Mouse (Mus musculus): ENCODE results near the gene Aym1.
"Not testable (repeated sequence)": the region's sequence is repeated elsewhere in the genome, so short reads cannot be mapped to it uniquely, and the experiment has no call there.

The Aym1 gene

DNA sequence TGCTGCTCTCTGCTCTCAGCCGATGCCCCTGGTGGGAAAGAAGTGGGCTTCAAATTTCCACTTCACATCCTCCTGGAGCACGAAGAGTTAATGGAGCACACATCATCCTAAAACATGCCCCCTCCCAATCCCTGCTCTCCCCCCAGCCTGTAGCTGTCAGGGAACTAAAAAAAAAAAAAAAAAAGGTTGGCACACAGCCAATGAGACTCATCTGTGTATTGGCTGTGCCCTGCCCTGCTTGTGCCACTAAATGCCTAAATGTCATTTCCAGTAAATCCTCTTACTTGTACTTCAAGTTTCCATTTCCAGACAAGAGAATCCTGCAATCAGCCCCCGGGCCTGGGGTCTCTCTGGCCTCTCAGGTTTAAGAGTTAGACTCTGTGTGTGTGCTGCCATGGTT is 562 bp downstream of the Aym1 start:
- no peak for DNase-seq

DNA sequence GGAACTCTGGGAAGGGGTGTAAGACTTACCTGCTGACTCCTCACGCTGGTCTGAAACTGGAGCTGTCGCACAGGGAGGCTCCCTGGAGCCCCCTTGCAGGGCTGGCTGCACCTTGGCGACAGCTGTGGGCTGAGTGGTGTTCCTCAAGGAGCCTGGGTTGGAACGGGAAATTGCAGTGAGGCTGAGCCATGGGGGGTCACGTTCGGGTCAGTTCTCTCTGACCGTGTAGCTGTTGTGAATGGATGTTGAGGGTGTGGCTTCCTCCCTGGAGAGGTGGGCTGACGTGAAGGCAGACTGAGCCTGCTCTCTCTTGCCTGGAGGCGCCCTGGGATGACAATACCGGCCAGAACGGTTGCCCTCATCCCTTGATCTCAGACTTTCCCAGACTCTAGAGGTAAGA is 1.7 kb downstream of the Aym1 start:
- DNase-seq, result peak; percentile 48 to 54

DNA sequence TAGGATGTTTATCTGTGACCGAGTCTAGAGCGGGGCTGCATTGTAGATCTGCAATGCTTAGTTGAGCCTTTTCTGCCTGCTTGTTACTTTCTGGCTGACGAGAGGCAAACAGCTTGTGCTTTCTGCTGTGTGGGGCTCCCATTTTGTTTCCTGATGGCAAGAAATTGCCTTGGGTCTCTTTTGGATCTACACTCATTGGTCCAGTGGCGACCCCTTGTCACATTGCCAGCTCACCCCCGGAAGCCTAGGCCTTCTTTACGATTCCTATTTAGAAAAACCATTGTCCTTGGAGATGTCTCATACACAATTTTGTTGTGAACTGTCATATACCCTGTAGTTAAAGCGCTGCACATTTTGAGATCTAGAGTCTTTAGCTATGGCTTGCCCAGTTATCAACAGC is 4.2 kb downstream of the Aym1 start:
- no peak for DNase-seq

DNA sequence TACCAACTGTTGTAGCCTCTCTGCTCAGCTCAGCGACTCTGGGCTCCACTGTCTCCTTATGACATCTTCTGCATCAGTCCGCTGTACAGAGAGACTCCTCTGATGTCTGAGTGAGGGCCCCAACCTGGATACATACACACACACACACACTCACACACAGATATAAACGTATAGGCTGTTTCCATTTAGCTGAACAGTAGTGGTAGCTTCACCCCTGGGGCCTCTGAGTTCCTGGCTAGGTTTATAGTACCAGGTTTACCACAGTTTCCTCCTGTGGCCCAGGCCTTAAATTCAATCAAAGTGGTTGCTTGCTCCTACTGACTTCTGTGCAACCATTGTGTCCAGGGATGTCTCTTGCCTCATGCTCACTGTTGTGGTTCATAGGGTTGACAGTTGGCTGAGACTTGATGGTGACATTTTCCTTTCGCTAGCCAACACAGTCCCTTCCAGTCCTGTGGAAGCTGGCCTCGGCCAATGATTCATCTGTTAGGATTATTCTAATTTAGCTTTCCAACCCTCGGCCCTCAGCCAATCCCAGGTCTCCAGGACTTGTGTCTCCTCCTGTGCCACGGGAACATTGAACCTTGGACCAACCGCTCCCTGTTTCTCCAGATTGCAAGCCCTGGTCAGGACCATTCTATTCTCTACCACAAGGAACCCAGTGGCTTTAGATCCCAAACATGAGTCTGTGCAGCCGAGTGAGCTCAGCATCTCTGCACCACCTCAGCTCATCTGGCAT is 5.3 kb downstream of the Aym1 start:
- DNase-seq, result peak; percentile 43 to 67

DNA sequence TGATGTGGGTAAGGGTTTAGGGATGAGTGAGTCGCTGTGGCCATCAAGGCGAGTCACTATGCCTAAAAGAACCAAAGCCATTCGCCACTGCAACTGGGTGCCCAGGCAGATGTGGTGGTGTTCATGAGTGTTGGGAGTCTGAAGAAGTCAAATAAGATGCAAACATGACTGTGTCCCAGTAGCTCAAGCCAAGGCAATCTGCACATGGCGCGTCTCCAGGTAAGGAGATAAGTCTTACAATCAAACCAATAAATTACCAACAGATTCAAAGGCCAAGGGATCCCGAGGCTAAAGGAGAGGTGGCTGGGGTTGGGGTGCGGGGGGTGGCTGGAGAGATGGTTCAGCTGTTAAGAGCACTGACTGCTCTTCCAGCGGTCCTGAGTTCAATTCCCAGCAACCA is 6.1 kb downstream of the Aym1 start:
- no peak for DNase-seq

DNA sequence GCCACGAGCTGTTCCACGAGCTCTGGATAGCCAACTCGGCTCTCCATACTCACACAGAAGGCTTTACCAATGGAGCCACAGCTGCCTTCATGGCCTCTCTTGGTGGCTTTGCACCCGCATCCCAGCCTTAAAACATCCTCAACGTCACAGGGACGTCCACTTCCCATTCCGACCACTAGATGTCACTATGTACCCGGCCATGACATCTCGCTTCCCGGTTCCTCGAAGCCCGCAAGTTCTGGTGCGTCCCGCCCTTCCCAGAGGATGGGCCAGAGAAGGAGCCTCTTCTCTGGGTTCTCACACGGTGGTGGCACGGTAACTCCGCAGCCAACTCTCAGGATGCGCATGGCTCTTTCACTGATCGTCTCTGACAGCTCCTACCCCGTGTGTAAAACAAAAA is 8.8 kb downstream of the Aym1 start:
- DNase-seq, result peak; percentile 63 to 84

DNA sequence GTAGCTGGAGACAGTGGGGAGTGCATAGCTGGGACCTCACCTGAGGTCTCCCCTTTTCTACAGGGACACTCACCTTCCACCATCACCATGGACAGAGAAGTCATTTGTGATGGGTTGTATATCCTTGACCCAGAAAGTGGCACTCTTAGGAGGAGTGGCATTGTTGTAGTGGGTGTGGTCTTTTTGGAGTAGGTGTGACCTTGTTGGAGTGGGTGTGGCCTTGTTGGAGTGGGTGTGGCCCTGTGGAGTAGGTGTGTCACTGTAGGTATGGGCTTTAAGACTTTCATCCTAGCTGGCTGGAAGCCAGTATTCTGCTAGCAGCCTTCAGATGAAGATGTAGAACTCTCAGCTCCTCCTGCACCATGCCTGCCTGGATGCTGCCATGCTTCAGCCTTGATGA is 10.6 kb downstream of the Aym1 start:
- not testable (repeated sequence) for DNase-seq

DNA sequence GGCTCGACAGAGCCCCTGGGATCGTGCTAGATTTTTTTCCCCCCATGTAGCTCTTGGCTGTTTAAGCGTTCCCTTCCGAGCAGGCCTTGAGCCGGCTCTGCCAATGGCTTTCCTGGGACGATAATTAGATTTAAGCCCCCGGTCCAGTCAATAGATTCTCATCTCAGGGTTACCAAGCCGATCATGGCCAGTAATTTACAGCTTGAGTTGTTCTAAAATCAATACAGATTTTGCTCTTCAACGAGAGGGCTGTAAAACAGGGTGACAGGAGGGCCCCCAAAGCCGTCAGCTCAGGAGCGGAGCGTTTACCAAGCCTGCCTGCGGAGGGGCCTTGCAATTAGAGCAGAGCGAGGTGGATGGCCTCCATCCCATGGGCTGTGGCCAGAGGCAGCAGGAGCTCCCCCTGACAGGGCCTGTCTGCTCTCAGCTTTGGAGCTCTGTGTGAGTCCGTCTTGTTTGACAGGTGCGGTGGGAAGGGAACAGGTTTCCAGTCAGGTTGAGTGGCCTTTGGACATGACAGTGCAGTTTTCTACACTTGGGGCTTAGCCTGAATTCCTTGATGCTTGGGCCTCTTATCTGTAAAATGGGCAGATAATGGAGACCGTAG is 12.3 kb downstream of the Aym1 start:
- no peak for DNase-seq

DNA sequence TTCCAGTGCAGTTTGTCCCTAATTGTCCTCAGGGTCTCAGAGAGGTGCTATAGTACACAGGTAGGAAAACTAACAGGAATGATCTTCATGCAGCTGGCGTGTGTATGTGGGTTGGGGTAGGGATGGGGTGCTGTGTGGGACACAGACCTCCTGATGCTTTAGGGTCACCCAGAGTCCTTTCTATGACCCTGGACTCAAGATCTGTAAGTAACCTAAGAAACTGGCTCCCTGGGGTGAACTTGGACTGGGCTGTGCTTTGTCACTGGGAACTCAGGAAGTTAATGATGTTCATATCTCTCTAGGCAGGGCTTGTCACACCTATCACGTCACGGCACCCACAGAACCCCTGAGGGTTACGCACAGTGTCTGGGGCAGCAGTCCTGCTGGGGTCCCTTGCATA is 15.4 kb downstream of the Aym1 start:
- no peak for DNase-seq

DNA sequence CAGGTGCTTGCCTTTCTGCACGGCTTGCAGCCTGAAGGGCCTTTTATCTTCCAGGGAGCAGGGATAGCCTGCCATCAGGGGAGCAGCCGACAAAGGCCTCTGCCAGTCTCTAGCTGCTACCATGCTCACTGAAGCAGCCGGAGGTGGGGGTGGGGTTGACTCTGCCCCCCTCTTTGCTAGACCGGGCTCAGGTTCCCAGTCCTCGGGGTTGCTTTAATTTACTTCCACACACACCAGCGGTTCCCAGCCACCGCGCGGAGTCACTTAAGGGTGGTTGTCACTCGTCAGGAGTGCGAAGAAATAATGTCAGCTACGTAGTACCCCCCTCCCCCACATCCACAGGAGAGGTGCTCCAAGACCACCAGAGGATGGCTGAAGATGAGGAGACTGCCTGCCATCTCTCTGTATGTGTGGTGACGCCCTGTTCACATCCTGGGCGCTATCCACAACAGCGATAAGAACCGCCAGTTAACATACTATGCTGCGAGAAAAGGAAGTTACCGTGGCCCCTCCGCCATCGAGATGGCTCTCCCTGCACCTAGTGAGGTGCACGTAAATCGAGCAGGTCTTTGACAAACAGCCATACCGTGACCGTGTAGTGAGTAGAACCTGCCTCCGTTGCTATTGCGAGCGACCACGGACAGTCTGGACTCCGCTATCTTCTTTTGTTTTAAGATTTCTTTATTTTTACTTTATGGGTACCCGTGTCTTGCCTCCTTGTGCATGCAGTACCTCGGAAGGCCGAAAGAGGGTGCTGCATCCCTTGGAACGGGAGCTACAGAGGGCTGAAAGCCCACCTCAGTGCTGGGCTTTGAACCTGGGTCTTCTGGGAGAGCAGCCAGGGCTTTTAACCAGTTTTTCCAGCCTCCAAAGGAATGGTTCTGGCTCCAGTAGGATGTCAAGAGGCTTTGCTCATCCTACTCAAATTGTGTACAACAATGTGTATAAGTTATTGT is 16.2 kb downstream of the Aym1 start:
- DNase-seq, result peak; percentile 7 to 67

DNA sequence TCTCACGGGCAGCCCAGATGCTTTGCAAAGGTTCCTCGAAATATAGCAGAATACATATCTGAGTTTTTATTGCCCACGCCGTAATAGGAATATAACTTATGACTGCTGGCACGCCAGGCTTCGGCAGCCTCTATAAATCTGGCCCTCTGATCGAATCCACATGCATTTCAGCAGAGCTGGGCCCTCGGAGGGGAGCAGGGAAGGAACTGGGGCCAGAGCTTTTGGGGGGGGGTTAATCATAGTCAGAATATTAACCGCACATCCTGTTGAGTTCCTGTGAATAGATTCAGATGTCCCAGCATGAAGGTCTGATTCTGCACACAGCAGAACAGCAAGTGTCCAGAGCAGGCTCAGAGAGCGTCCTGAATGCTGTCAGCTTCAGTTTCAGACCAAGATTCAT is 17.2 kb downstream of the Aym1 start:
- DNase-seq, result no peak

DNA sequence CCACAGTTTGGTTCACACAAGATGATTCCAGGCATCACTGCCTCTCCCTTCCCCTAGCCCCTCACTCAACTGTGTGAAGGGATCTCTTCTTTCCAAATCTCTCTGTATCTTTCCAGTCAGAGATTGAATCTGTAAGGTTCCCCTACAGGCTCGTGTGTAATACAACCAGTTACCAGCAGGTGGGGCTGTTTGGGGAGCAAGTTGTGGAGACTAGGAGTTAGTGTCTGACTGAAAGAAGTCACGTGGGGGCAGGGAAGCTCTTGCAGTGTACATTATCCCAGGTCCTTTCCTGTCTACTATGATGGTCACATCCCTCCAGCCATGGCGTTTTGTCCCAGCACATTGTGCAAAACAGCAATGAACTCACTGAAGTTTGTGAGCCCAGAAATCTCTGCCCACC is 18.7 kb downstream of the Aym1 start:
- DNase-seq, result peak; percentile 16 to 77

DNA sequence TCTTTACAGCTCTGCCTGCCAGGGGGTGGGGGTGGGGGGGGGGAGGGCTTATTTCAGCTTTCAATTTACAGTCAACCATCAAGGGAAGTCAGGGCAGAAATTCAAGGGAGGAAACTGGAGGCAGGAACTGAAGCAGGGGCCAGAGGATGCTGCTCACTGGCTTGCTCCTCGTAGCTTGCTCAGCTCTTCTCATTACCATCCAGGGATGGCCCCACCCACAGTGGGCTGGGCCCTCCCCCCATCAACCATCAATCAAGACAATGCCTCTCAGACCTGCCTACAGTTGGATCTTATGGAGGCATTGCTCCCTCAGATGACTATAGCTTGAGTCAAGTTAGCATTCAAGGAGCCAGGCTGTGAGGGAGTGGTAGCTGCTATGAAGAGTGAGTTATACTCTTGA is 19.2 kb downstream of the Aym1 start:
- no peak for DNase-seq

DNA sequence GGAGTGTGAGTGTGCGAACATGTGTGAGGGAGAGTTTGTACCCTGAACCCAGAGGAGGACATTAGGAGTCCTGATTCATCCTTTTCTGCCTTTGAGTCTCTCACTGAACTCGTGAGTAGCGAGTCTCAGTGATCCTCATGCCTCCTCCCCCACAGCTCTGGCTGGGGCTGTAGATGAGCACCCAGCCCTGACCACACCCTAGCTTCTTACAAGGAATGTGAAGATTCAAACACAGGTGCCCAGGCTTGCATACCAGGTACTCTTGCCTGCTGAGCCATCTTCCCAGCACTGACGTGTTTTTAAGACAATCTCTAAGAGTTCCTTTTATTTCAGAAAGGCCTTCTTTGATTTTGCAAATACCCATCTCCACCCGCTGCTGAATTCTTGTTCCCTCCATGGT is 22.3 kb downstream of the Aym1 start:
- no peak for DNase-seq

DNA sequence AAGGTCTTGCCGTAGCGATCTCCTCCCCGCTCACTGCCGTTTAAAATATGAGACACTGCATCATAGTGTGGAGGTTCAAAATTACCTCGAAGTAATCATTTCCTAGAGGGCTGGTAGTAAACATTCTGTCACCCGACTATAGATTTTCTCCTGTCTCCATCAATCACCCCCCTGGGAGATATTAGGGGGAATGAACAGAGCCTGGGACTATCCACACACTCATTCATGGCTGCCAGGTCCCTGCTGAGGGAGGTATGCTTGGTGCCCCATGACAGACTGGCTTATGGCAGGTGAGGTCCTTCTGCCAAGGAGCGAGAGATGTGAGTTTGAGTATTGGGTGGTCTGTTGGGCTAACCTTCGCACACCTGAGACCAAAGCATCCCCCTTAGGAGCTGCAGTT is 23.5 kb downstream of the Aym1 start:
- DNase-seq, result no peak

DNA sequence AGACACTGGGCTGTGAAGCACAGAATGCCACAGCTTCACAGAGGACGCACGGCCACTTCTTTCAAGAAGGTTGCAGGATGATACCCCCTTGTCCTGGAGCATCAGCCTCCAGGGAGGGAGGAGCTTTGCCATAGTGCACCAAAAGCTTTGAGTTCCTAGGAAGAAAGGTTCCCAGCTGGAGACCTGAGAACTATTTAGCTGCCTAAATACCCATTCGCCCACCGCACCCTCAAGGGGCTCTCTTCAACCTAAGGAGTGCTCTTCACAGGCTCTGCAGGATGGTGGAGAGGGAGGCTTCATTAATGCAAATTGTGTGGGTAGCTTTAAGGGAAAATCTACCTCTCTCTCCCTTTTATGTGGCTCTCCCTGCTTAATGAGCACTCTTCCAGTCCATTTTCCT is 25.5 kb downstream of the Aym1 start:
- DNase-seq, result no peak

DNA sequence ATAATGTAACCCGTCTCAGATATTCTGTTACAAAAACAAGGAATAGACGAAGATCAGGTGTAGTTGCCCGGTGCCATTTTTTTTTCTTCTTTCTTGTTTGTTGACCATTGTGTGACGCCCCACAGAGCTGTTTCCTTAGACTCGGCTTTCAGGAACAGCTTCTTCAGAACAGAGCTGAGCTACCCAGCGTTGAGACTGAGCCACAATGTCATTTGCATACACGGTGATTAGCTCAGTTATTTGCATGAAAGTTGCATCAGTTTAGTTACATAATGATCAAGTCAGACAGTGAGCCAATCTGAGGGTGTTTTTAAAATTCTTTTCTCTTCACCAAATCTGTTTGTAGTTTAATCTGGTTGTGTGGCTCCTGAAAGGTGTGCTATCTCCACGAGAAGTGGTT is 36.7 kb downstream of the Aym1 start:
- DNase-seq, result no peak

DNA sequence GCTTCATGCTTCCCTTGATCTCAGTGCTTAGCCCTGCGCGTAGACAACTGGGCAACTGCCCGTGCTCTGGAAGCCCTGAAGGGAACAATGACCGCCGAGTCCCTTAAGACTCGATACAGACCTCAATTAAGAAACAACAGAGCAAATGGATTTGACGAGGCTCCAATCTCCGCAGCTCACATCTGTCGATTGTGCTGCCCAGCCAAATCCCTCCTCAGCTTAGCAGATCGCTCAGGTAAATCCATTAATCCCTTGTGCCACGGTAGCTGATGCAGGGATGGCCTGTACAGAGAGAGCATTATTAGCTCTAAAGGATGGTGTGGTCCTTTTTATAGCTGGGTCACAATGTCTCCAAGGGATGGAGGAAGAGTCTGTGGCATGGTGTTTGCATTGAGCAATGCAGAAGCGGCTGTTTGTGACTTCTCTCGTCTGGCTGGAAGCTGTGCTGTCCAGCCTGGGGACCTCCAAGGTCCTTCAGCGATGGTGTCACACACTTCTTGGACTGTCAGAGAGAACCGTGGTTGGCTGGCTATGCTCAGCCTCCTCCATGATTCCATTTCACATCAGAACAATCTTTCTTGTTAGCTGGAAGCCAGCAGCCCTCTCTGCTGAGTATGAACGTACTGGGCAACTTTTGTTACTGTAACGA is 39.3 kb downstream of the Aym1 start:
- DNase-seq, result no peak

DNA sequence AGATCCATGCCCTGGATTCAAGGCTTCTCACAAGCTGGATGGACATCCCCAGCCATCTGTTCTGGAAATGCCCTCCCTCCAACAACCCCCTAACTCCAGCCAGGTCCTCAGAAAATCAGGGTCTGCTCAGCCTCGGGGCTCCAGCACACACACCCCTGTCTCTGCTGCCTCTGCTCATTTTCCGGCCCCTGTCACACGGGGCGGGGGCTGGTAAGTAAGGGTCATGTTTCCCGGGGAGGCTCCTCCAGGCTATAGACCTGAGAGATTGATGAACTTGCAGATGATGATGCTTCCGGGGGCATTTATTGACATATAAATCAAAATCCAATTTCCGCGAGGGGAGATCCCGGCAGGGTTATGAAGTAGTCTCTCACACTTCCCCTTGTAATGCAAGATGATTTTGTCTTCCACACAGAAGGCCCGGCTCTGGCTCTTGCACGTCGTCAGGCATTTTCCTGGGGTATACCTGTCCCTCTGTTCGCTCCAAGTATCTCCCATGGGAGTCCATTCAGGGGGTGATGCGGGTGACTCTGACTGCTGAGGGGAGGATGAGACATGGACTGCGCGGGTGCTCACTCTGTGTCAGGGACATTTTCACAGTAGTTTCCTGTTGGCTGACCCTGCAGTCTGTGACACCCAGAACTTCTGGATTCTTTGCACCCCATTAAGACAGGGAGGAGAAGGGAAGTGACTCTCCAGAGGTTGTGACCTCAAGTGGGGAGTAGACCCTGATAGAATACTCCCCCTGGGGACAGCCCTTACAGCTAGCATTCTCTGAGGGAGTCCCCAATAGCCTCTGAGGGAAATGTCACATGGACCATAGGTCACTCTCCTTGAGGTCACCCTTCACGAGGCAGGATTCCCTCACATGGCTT is 40.6 kb downstream of the Aym1 start:
- no peak for DNase-seq

DNA sequence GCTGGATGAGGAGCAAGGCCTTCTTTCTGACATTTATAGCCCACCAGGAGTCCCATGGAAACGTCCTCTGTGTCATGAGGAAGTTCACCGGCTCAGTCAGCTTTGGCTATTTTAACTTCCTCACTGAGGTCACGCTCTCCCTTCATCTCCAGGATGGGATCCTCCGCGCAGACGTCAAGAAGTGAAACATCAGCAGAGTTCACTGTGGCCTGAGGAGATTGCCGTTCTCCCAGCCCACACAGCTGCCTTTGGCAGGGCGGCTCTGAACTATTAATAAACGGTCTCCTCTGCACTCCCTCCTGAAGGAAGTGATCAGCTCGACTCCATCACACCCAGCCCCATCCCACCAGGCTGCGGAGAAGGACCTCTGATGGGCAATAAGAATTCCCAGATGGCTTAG is 45.6 kb downstream of the Aym1 start:
- DNase-seq, result no peak

DNA sequence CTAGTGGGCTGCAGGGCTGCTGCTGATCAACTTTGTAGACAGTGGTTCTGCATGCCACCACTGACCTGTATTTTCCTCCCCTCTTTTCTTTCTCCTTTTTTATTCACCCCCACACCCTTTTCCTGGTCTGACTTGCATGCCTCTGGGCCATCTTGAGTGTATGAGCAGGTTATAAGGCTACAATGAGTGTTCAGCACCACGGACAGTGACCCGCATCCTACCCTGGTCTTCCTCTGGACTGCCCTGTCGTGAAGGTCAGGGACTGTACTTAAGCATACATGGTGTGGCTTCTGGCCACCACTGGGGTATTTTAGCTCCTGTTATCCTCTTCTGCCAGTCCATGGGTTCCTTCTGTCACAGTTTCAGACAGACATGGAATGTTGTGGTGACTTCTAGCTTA is 50.3 kb downstream of the Aym1 start:
- DNase-seq, result peak; percentile 29 to 74

Measured in kidney, postnatal 36 days (tissue).